Mouse (Mus musculus) olfactory bulb, adult 2 months (tissue): ENCODE measurements around the gene Rlbp1.

Experiments used
- CTCF ChIP-seq: fragments of 200-500 bp; IDR thresholded peaks from 2 replicates; pipeline ENCODE4 v1.5.1; 2012; ENCODE audit warnings: low read depth, mild to moderate bottlenecking, low read length, moderate library complexity; ENCODE audit not compliant: insufficient read depth
- POLR2A ChIP-seq: fragments of 200-500 bp; IDR thresholded peaks from 2 replicates; pipeline ENCODE4 v1.6.1; 2012; ENCODE audit warnings: mild to moderate bottlenecking, low read depth, low read length, moderate library complexity; ENCODE audit not compliant: insufficient read depth

- TF ChIP-seq CTCF: no peak
- no peak for TF ChIP-seq POLR2A
These were observed 38.0 kb downstream of the Rlbp1 start for GRCm38 (mm10) chr7:79348816-79349215.
